Mouse (Mus musculus) bone marrow macrophage, adult 2 months (primary cell): Measurements from ENCODE around the gene Zfyve28.

Source experiments
- CTCF ChIP-seq: IDR thresholded peaks from 2 replicates; pipeline ENCODE4 v1.5.1; 2012; ENCODE audit warnings: low read depth, mild to moderate bottlenecking, low read length, moderate library complexity
- POLR2A ChIP-seq: IDR thresholded peaks from 2 replicates; pipeline ENCODE4 v1.6.1; 2012; ENCODE audit warnings: mild to moderate bottlenecking, low read depth, low read length, borderline replicate concordance

DNA sequence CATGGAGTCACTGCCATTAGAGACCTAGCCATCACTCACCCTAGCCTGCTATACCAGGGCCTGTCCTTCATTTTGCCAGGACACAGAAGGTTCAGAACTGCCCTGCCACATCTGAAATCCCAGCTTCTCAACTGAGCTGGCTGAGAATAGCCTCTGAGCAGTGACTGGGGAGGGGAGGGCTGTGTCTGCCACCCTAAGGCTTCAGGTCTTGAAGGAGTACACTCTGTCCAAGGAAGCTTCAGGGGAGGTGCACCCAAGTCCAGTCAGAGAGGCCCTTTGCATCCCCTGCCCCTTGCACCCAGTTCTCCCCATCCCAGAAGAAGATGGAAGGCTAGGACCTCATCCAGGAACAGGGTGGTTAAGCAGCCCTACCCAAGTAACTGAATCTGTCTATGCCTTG is 102.5 kb downstream of the Zfyve28 start:
- TF ChIP-seq POLR2A (no peak), CTCF (no peak)
